Mouse (Mus musculus) natural killer cell, adult 2 months (primary cell): Measurements from ENCODE around the gene Syt13.

Source experiments
- DNase-seq, 2 experiments: peaks; one replicate each; pipeline ENCODE4 v3.0.0; 2022; ENCODE audit warnings: low spot score in 2 of 2

Gene Syt13

GRCm38 (mm10) chr2:92914933-92915553, at the start of gene Syt13:
TSS of gene Syt13 (plus strand) at chr2:92915098.
- no peak for DNase-seq

DNA sequence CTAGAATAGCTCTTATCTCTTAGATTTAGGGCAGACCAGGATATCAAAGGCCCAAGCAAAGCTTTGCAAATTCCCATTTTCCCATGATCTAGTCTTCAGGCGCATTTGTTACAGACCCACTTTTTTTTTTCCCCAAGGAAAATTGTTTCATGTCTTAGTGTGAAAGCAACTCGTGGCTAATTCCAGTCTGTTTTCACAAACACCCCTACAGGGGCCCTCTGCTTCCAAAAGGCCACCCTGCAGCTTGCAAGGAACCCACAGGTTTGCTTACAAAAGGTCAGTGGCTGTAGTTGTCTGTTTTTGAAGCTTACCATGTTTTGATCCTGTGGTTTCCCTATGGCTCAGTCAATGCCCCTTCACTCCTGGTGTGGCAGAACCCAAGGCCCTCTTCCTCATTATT, 48.3 kb upstream of the Syt13 start:
- no peak for DNase-seq

GRCm38 (mm10) chr2:92870139-92870836, 44.6 kb upstream of the Syt13 start:
- no peak for DNase-seq

DNA sequence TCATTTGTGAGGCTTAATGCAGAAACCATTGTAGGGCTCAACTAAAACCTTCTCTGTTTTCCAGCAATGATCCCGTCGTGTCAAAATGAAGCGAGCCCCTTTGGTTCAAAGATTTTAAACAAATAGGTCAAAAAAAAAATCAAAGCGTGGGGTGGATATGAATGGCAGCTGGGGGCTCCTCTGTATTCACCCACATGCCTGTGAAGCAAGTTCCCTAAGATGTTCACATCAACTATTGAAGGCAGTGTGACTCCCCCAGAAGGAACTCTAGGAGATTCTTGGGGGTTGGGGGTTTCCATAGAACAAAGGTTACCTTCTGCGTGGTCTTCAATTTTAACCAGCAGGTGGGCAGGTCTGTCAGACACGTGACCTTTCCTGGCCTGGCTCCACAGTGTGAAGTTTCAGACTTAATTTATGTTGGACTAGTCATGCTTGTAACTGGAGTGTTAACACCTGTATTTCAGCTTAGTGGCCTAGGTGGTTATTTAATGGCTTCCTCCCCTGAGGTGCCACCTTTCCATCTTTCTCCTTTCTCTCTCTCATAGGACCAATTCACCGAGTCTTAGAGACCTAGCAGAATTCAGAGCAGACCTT, 43.7 kb upstream of the Syt13 start:
- no peak for DNase-seq

DNA sequence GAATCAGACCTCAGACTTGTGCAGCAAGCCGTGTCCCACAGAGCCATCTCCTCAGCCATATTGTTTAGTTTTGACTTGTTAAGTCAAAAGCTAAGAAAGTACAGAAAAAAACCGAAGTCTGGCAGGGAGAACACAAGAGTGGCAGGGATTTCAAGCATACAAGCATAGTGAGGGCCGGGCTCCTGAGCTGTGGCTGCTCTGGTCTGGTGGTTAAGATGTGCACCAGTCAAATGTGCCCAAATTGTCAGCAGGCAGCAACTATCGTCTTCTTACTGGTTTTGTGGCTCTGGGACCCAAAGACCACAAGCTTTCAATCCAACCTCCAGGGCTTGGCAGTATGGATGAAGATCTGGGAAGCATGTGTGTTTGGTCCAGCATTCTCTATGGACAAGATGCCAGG, 42.2 kb upstream of the Syt13 start:
- DNase-seq: no peak

DNA sequence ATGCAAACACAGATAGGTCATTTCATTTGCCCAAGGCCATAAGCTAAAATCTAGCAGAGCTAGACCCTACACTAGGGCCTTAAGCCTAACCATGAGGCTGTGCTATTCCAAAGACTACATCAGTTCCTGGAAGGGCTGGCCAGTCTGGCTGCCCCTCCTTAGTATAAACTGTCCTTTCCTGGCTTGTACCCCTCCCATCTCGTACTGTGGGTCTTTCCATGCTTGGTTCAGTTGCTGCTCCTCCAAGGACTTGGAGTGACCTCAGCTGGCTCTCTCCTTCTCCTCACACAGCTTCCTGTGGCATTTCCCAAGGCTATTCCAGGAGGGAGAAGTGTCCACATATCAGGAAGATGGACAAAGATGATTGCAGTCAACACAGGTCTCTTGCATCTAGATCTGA, 40.3 kb upstream of the Syt13 start:
- no peak for DNase-seq

- no peak for DNase-seq
Measured at GRCm38 (mm10) chr2:92877488-92877887, 37.4 kb upstream of the Syt13 start.

DNA sequence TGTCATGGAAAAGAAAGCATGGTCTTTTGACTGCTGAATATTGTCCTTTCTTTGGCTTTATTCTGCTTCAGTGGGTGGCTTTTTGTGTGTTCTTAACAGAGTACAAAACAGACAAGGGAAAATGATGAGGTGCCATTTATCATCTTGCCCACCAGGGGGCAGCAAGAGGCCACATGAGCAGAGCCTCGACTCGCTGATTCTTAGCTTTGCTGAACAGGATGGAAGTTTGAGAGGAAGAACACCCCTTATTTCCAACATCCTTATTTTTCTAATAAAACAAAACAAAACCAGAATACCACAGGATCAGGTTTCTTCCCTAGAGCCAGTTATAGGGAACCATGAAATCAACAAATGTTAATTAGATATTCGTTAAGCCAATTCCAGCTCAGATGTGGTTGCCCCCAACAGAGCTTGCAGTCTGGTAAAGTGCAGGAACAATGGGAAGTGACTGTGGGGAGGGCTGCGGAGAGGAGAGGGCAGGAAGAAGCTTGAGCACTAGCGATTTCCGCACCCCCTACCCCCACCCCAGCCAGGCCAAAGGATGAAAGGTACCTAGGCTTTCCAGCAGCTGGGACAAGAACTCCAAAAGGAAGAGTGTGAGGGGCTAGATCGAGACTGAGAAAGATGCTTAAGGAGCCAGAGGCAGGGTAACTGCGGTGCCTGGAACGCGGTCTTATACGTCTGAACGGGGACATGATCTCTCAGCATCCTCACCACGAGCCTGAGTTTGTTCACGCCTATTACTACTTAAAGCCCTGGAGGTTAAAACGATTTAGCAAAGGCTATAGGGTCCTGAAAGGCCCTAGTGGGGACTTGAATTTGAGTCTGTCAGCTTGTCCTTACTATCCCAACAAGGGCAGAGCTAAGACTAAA, 31.6 kb upstream of the Syt13 start:
- peak; percentile 9 to 25 for DNase-seq

DNA sequence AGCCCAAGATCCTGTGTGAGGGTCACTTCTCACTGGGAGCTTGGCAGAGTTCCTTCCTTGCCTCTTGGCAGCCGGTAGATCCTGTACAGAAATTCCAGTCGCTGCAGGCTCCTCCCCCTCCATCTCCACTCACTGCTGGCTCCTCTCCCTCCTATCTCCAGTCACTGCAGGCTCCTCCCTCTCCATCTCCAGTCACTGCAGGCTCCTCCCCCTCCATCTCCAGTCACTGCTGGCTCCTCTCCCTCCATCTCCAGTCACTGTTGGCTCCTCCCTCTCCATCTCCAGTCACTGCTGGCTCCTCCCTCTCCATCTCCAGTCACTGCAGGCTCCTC, 31.0 kb upstream of the Syt13 start:
- no peak for DNase-seq

GRCm38 (mm10) chr2:92884976-92885375, 29.9 kb upstream of the Syt13 start:
- DNase-seq: no peak

DNA sequence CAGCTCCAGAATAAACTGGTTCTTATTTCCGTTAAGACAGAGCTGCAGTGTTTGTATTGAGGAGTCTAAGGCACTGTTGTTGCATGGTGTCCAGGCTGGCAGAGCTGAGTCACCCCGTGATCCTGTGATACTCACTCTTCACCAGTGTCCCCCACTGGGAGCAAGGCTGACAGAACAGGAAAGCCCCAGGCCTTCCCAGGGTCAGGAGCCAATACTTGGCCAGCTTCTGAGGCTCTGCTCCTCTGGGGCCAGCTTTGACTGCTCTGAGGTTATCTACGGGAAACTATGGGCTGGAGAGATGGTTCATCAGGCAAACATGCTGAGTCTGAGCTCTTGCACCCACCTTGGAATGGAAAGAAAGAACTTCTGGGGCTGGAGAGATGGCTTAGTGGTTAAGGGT, 28.0 kb upstream of the Syt13 start:
- DNase-seq: no peak

GRCm38 (mm10) chr2:92892524-92892923, 22.4 kb upstream of the Syt13 start:
- DNase-seq: no peak

GRCm38 (mm10) chr2:92903650-92904049, 11.2 kb upstream of the Syt13 start:
- DNase-seq: no peak

- DNase-seq: peak; percentile 12 to 19
Measured at GRCm38 (mm10) chr2:92904307-92904859, 10.5 kb upstream of the Syt13 start.

DNA sequence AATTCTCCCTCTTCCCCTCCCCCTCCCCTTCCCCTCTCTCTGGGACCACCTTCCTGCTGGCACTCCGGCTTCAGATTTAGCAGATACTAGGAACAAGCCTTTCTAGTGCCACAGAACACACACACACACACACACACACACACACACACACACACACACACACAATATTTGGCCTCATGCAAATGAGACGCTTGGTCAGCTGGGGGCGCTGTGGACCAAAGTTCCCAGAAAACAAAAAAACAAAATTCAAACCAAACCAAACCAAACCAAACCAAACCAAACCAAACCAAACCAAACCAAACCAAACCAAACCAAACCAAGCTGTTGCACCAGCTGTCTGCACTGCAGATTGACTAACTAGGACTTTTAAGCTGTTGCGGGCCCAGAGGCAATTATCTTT, 4.5 kb upstream of the Syt13 start:
- DNase-seq: no peak

GRCm38 (mm10) chr2:92912312-92912711, 2.6 kb upstream of the Syt13 start:
- no peak for DNase-seq

DNA sequence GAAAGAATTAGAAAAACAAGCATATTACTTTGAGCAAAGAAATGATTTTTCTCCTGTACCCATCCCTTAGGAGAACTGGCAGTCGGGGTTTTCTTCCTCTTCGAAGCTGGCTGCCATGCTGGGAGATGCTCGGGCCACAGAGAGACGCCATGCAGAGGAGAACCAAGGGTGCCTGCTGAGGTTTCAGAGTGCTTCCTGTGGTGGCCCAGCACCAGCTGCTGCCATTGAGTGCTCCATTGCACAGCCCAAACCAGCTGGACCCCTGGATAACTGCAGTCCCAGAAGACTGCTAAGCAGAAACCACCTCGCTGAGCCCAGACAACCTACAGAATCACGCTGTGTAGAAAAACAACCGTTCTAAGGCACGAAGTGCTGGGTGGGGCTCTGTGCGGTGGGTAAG, 1.6 kb upstream of the Syt13 start:
- DNase-seq: no peak

DNA sequence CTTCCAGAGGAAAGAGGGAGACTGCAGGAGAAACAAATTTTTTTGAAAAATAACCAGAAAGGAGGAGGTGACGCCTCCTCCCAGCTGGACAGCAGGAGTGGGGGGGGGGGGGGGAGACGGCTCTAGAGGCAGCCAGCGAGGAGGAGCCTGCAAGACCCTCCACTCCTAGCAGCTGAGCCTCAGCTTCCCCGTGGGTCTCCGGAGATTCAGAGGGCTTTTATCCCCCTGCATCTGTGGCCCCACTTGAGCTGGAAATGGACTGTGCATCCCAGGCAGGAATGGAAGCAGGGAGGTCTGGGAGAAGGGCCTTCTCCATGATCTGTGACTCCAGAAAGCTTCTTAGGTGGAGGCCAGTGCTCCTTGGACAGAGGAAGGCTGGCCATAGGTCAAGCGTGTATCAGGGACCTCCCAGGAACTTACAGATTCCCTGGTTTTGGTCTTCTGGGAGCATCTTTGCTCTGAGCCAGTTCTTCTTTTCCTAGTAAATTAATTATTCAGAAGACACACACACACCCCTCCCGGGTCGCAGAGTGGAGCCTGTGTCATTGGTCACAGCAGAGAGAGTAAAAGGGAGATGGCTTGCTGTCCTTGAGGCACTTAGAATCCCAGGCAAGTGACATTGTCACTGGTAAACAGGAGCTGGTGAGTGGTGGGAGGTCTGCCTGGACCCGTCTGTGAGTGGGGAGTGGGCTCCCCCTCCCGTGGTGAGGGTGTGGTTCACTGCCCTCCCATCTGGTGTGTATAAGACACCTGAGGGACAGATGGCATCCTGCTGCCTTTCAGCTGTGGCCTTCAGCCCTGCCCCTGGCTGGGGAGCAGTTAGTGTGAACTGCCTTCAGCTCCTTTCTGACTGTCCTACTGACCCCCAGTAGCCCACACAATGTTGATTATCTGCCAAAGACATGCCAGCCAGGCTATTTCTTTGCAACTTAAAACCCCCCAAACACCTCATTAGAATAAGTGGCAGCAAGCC, 1.0 kb downstream of the Syt13 start:
- DNase-seq: no peak

- no peak for DNase-seq
Measured at GRCm38 (mm10) chr2:92917405-92918142, 2.7 kb downstream of the Syt13 start.

GRCm38 (mm10) chr2:92920709-92921108, 5.8 kb downstream of the Syt13 start:
- no peak for DNase-seq
